Mouse (Mus musculus) liver, adult 2 months (tissue): ENCODE data around the gene Six1. TPM values are rescaled to one million over a fixed set of nuclear protein-coding genes. Genes with fewer than 3 reads are reported as not detected.

ENCODE experiments used
- DNase-seq: peaks from one replicate; pipeline ENCODE4 v3.0.0-alpha.2; 2011; ENCODE audit warnings: low read depth, low spot score; ENCODE audit errors: extremely low read depth
- H3K27ac ChIP-seq: fragments of 200-500 bp; replicated peaks from 2 replicates; pipeline ENCODE4 v1.5.1; 2012; ENCODE audit warnings: low read depth, mild to moderate bottlenecking, control low read depth, inconsistent platforms, low read length; ENCODE audit not compliant: insufficient read depth
- H3K27me3 ChIP-seq: fragments of 200-500 bp; 2 replicates; pipeline ENCODE4 v1.6.1; 2012; ENCODE audit warnings: mild to moderate bottlenecking, moderate library complexity, low read length, inconsistent platforms; ENCODE audit not compliant: control insufficient read depth, insufficient read depth
- H3K36me3 ChIP-seq: fragments of 200-500 bp; 2 replicates; pipeline ENCODE4 v1.6.1; 2012; ENCODE audit warnings: low read length, inconsistent platforms; ENCODE audit not compliant: control insufficient read depth, insufficient read depth
- H3K4me1 ChIP-seq: fragments of 200-500 bp; 2 replicates; pipeline ENCODE4 v1.6.1; 2011; ENCODE audit warnings: low read length; ENCODE audit not compliant: control insufficient read depth, insufficient read depth
- H3K4me3 ChIP-seq: fragments of 200-500 bp; 2 replicates; pipeline ENCODE4 v1.5.1; 2011; ENCODE audit warnings: low read depth, mild to moderate bottlenecking, control low read depth, low read length, moderate library complexity; ENCODE audit not compliant: insufficient read depth
- H3K79me2 ChIP-seq: fragments of 200-500 bp; 2 replicates; pipeline ENCODE4 v1.6.1; 2012; ENCODE audit warnings: inconsistent platforms, mild to moderate bottlenecking, low read length, moderate library complexity; ENCODE audit not compliant: control insufficient read depth, insufficient read depth
- H3K9ac ChIP-seq: fragments of 200-500 bp; 2 replicates; pipeline ENCODE4 v1.6.1; 2012; ENCODE audit warnings: low read depth, mild to moderate bottlenecking, control low read depth, inconsistent platforms, low read length
- CTCF ChIP-seq: fragments of 200-500 bp; IDR thresholded peaks from 2 replicates; pipeline ENCODE4 v1.5.1; 2011; ENCODE audit warnings: low read depth, low read length, control low read depth
- POLR2A ChIP-seq: fragments of 200-500 bp; IDR thresholded peaks from 2 replicates; pipeline ENCODE4 v1.6.1; 2011; ENCODE audit warnings: low read length, control low read depth; ENCODE audit not compliant: insufficient read depth; ENCODE audit errors: extremely low read depth
- WGBS: fragments of 180-500 bp; shearing (Covaris S2); methylation state at CpG from one replicate; pipeline ENCODE4 v1.1.7; 2018; 5-methylcytosine and 5-hydroxymethylcytosine counted together
- polyA plus RNA-seq: library from polyadenylated mRNA; depleted of rRNA; stranded (reverse); fragments of >200 nt; gene quantifications from 2 replicates; pipeline ENCODE4 v1.2.3, GENCODE M21; 2012
- total RNA-seq: library from RNA; depleted of rRNA; stranded (reverse); fragments of >200 nt; gene quantifications from 2 replicates; pipeline ENCODE4 v1.2.3, GENCODE M21; 2014

Six1 gene
- total and polyA plus RNA-seq, 2 experiments, result 0.09 TPM; not detected in 1

GRCm38 (mm10) chr12:73043396-73044167, 10.1 kb downstream of the Six1 start:
- no peak for TF ChIP-seq CTCF
- no peaks in the 10 kb centered on the region for H3K79me2 ChIP-seq
- H3K27ac ChIP-seq, result no peak overlapping the region
- no peak for DNase-seq
- H3K9ac ChIP-seq, result no peak overlapping the region
- no peak overlapping the region for H3K4me3 ChIP-seq
- H3K4me1 ChIP-seq, result peaks cover 8% of the 10 kb centered on the region; the same call in 1 of the 2 replicates
- no peaks in the 10 kb centered on the region for H3K36me3 ChIP-seq
- H3K27me3 ChIP-seq, result peaks cover 43% of the 10 kb centered on the region
- 23% methylated on average over 14 of the region's 14 CpGs for WGBS

- Histone ChIP-seq H3K9ac (no peak overlapping the region), H3K27me3 (peaks cover 45% of the 10 kb centered on the region), H3K4me3 (no peak overlapping the region), H3K36me3 (no peaks in the 10 kb centered on the region), H3K27ac (no peak overlapping the region), H3K79me2 (no peaks in the 10 kb centered on the region), H3K4me1 (peaks cover 8% of the 10 kb centered on the region; the same call in 1 of the 2 replicates)
- 17% methylated on average over 2 of the region's 2 CpGs for WGBS
- DNase-seq, result no peak
- TF ChIP-seq CTCF (no peak), POLR2A (no peak)
Measured at GRCm38 (mm10) chr12:73042903-73043302, 10.8 kb downstream of the Six1 start.

GRCm38 (mm10) chr12:73042406-73042805, 11.3 kb downstream of the Six1 start:
- Histone ChIP-seq H3K27me3 (peaks cover 47% of the 10 kb centered on the region), H3K9ac (no peak overlapping the region), H3K27ac (no peak overlapping the region), H3K4me3 (no peak overlapping the region), H3K79me2 (no peaks in the 10 kb centered on the region), H3K36me3 (no peaks in the 10 kb centered on the region), H3K4me1 (peaks cover 8% of the 10 kb centered on the region; the same call in 1 of the 2 replicates)
- DNase-seq, result no peak
- WGBS, result 14% methylated on average over 5 of the region's 5 CpGs
- TF ChIP-seq CTCF (no peak), POLR2A (no peak)

GRCm38 (mm10) chr12:73041256-73041630, 12.4 kb downstream of the Six1 start:
- no peak overlapping the region for H3K4me3 ChIP-seq
- 2% methylated on average over 10 of the region's 10 CpGs for WGBS
- no peak for DNase-seq
- peaks cover 41% of the 10 kb centered on the region for H3K27me3 ChIP-seq
- no peak overlapping the region for H3K27ac ChIP-seq
- peaks cover 8% of the 10 kb centered on the region; the same call in 1 of the 2 replicates for H3K4me1 ChIP-seq
- TF ChIP-seq CTCF, result no peak
- no peak for TF ChIP-seq POLR2A
- H3K9ac ChIP-seq, result no peak overlapping the region
- H3K79me2 ChIP-seq, result no peaks in the 10 kb centered on the region
- no peaks in the 10 kb centered on the region for H3K36me3 ChIP-seq

- no peak overlapping the region for H3K4me3 ChIP-seq
- no peak overlapping the region for H3K9ac ChIP-seq
- no peak for DNase-seq
- 5% methylated on average over 27 of the region's 27 CpGs for WGBS
- peaks cover 36% of the 10 kb centered on the region for H3K27me3 ChIP-seq
- no peak overlapping the region for H3K27ac ChIP-seq
- H3K36me3 ChIP-seq, result no peaks in the 10 kb centered on the region
- H3K79me2 ChIP-seq, result no peaks in the 10 kb centered on the region
- TF ChIP-seq POLR2A (no peak), CTCF (no peak)
- H3K4me1 ChIP-seq, result peaks cover 8% of the 10 kb centered on the region; the same call in 1 of the 2 replicates
Measured at GRCm38 (mm10) chr12:73040563-73041255, 13.0 kb downstream of the Six1 start.
